Mouse (Mus musculus): ENCODE data around the gene Tmcc2. TPM values are rescaled to one million over a fixed set of nuclear protein-coding genes. Genes with fewer than 3 reads are reported as not detected.

Tmcc2 gene
- polyA plus RNA-seq, 1 experiment, result 11.2 TPM

DNA sequence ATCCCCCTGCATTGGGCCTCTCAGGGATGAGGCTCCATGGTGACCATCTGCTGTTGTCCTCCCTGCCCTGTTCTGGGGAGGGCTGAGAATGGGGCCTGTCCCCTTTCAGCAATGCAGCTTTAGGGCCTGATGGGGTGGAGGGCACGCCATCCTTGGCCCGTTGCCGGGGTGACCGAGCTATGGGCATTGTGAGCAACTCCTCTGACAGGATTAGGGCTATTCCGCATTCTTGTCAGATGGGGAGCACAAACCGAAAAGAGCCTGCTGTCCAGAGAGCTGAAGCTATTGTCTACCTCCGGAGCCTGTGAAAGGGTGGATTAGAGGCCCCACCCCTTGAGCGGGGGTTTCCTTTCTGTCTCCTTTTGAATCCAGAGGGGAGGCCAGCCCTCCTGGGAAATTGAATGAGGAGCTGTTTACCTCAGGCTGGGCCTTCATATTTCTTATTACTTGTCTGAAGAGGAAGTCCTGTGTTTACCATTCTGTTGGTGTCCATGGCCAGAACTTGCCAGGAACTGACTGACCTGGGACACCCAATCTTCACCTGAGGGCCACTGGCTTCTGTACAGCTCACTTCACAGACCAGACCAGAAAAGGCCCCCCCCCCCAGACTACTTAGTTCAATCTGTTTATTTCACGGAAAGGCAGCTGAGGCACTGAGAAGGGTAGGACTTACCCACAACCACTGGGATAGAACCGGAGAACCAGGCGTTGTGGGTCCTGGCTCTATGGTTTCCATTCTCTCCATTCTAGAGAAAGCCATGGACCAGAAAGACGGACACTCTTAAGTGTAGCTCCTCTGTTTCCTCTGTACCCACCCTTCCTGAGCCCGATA is 68.2 kb downstream of the Tmcc2 start:
- TF ChIP-seq CTCF (IDR thresholded peaks at IDR 0.05; ENCODE audit: low read depth, low read length), result no peak
- TF ChIP-seq POLR2A (IDR thresholded peaks at IDR 0.05; ENCODE audit: borderline replicate concordance, low read depth, low read length), result no peak
- no peak overlapping the region for H3K4me3 ChIP-seq (ENCODE audit: insufficient read depth, low read length)
- peaks cover 34% of the 10 kb centered on the region for H3K4me1 ChIP-seq (ENCODE audit: control insufficient read depth, insufficient read depth, low read length)
- no peak overlapping the region for H3K27ac ChIP-seq (ENCODE audit: insufficient read depth, low read depth, low read length)

DNA sequence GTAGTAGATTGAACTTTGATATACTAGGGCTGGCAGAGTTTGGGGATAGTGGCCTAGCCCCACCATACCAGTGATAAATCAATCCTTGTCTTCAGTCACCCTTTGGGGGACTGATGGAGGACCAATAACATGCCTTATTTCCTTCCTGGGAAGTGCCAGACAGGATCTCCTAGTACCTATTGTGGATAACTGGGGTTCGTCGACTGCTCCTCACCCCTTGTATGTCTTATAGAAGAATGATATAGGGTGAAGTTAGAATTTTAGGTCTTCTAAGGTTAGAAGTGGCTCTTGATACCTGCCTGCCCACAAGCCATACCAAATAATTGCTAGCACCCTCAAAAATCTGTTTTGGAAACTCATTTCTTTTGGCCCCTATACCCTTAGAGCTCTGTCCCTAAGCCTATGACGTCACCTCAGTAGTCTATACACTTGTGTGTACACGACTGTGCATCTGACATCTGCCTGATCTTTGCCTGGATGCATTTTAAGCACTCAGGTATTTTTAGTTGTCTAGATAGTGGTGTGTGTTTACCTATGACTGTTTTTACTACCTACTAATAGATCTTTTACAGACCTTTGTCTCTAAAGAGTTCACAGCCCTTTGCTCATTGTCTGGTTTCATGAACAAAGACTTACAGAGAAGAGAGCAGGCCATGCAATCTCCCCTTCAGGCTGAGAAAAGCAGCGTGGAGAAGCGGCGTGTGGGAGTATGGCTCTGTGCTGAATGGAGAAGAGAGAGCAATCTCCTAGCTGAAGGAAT is 69.1 kb downstream of the Tmcc2 start:
- no peak for TF ChIP-seq CTCF (IDR thresholded peaks at IDR 0.05; ENCODE audit: low read depth, low read length)
- no peak for TF ChIP-seq POLR2A (IDR thresholded peaks at IDR 0.05; ENCODE audit: borderline replicate concordance, low read depth, low read length)
- H3K4me1 ChIP-seq (ENCODE audit: control insufficient read depth, insufficient read depth, low read length), result peaks cover 34% of the 10 kb centered on the region
- no peak overlapping the region for H3K4me3 ChIP-seq (ENCODE audit: insufficient read depth, low read length)
- no peak overlapping the region for H3K27ac ChIP-seq (ENCODE audit: insufficient read depth, low read depth, low read length)

DNA sequence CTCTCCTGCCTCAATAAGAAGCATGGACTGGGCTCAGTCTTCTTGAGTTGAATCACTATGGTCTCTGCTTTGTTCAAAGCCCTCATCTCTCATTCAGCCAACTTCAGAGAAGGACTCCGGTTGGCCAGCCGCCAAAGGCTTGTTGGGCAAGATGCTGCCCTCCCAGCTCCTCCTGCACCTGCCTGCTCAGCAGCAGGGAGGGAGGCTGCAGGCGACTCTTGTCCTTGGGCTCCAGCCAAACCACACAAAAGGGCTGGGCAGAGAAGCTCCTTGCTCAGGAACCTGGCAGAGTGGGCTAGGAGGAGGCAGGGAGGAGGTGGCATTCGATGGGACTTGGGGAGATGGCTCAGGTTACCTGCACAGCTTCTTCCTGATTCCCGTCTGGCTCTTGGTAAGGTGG is 71.8 kb downstream of the Tmcc2 start:
- Histone ChIP-seq H3K4me1 (ENCODE audit: control insufficient read depth, insufficient read depth, low read length) (peaks cover 40% of the 10 kb centered on the region), H3K4me3 (ENCODE audit: insufficient read depth, low read length) (peak overlapping the region; percentile 80), H3K27ac (ENCODE audit: insufficient read depth, low read depth, low read length) (peak overlapping the region; percentile 94)
- TF ChIP-seq CTCF (IDR thresholded peaks at IDR 0.05; ENCODE audit: low read depth, low read length), result no peak
- no peak for TF ChIP-seq POLR2A (IDR thresholded peaks at IDR 0.05; ENCODE audit: borderline replicate concordance, low read depth, low read length)

DNA sequence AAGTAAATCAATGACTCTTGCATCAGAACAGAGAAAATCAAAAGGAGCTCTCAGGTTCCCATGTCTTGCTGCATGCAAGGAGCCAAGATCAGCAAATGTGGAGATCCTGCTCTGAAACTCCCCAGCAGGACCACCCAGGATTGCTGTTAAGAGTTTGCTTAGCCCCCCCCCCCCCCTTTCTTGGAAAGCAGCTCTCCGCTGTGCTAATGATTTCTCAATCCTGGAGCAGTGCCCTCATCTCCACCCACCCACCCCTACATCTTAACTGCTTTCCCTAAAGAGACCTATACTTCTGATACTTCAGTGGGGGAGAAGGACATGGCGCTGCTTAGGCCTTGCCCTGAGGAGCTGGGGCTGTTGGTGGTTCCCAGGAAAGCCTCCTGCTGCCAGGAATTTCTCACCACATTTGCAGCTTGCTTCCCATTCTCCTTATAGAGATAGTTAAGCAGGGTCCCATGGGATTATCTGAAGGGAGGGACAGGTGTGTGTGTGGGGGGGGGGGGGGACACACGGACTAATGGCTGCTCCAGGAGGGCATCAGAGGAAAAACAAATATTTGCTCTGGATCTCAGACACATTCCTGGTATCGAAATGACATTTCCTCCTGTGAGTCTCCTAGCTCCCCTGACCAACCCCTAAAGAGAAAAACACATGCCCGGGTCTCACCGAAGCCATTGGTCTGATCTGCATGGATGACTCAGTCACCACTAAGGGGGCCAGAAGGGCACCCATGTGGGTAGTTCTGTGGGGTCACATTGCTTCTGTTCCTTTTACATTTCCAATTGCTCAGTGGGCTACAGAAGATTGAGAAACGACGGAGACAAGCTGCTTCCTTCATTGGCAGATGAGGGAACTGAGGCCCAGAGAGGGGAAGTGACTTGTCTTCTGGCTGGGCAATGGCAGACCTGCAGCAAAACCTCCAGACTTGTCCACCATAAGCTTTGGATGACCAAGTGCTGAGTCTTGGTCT is 72.9 kb downstream of the Tmcc2 start:
- Histone ChIP-seq H3K4me1 (ENCODE audit: control insufficient read depth, insufficient read depth, low read length) (peaks cover 42% of the 10 kb centered on the region), H3K27ac (ENCODE audit: insufficient read depth, low read depth, low read length) (peak overlapping the region; percentile 94), H3K4me3 (ENCODE audit: insufficient read depth, low read length) (peak overlapping the region; percentile 80)
- TF ChIP-seq POLR2A (IDR thresholded peaks at IDR 0.05; ENCODE audit: borderline replicate concordance, low read depth, low read length) (no peak), CTCF (IDR thresholded peaks at IDR 0.05; ENCODE audit: low read depth, low read length) (no peak)

DNA sequence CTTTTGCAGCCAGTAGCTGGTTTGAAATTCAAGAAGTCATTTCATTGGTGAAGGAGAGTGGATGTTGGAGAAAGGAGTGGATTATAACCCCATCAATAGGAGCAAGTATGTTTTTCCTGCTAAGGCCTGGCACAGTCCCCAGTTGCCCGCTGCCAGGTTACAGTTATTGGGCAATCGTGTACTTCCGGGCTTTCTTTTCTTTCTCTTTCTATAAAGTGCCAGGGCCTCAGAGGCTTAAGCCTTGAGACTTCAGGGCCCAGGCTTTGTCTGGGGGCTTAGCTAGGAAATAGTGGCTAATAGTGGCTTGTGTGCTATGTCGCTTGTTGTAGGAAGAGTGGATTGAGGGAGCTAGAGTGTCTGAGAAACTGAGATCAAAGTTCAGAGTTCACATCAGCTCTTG is 73.7 kb downstream of the Tmcc2 start:
- peaks cover 40% of the 10 kb centered on the region for H3K4me1 ChIP-seq (ENCODE audit: control insufficient read depth, insufficient read depth, low read length)
- peak overlapping the region; percentile 80 for H3K4me3 ChIP-seq (ENCODE audit: insufficient read depth, low read length)
- TF ChIP-seq CTCF (IDR thresholded peaks at IDR 0.05; ENCODE audit: low read depth, low read length) (no peak), POLR2A (IDR thresholded peaks at IDR 0.05; ENCODE audit: borderline replicate concordance, low read depth, low read length) (no peak)
- peak overlapping the region; percentile 94 for H3K27ac ChIP-seq (ENCODE audit: insufficient read depth, low read depth, low read length)

DNA sequence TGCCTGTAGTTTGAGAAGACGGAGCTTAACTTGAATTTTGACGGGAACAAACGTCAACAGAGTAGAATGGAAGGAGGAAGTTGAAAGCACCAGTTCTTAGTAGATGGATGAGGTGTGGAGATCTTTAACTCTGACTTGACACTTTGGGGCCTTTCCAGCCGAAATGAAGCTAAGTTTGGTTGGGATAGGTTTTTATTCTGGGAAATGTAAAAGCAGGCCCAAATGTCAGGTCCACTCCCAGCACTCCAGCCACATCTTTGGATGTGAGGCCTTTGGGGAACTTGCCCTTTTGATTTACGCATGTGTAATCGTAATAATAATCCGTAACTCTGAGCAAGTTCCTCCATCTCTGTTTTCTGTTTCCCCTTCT is 74.5 kb downstream of the Tmcc2 start:
- Histone ChIP-seq H3K4me3 (ENCODE audit: insufficient read depth, low read length) (peak overlapping the region; percentile 80), H3K27ac (ENCODE audit: insufficient read depth, low read depth, low read length) (peak overlapping the region; percentile 94), H3K4me1 (ENCODE audit: control insufficient read depth, insufficient read depth, low read length) (peaks cover 46% of the 10 kb centered on the region)
- no peak for TF ChIP-seq POLR2A (IDR thresholded peaks at IDR 0.05; ENCODE audit: borderline replicate concordance, low read depth, low read length)

DNA sequence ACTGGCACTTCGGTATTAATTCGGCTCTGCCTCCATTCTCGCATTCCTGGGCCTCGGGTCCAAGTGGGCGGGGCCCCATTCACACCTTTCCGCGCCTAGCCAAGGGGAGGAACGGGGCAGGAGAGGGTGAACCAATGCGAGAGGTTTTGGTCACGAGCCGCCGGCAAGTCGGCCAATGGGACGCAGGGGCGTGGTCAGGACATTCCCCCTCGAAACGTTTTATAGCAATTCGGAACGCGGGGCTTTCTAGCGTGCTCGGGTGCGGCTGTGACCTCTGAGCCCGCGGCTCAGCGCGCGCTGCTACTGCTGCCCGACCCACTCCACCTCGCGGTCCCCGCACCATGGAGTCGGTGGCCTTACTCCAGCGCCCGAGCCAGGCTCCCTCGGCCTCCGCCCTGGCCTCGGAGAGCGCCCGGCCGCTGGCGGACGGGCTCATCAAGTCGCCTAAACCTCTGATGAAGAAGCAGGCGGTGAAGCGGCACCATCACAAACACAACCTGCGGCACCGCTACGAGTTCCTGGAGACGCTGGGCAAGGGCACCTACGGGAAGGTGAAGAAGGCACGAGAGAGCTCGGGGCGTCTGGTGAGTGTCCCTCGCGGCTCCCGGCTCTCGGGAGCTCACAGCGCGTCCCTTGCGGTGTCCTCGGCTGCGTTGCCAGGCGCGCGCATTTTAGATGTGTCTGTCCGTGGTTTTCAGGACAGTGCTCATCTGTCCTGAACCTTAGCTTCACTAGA is 75.0 kb downstream of the Tmcc2 start, which contains the start of gene Nuak2:
Nuak2 (plus strand) TSS at position 238 of the 736 bp plus-strand sequence.
- TF ChIP-seq POLR2A (IDR thresholded peaks at IDR 0.05; ENCODE audit: borderline replicate concordance, low read depth, low read length) (no peak), CTCF (IDR thresholded peaks at IDR 0.05; ENCODE audit: low read depth, low read length) (no peak)
- Histone ChIP-seq H3K4me1 (ENCODE audit: control insufficient read depth, insufficient read depth, low read length) (peaks cover 48% of the 10 kb centered on the region), H3K27ac (ENCODE audit: insufficient read depth, low read depth, low read length) (peak within 1 kb of the TSS; percentile 94), H3K4me3 (ENCODE audit: insufficient read depth, low read length) (peak within 1 kb of the TSS; percentile 80)

DNA sequence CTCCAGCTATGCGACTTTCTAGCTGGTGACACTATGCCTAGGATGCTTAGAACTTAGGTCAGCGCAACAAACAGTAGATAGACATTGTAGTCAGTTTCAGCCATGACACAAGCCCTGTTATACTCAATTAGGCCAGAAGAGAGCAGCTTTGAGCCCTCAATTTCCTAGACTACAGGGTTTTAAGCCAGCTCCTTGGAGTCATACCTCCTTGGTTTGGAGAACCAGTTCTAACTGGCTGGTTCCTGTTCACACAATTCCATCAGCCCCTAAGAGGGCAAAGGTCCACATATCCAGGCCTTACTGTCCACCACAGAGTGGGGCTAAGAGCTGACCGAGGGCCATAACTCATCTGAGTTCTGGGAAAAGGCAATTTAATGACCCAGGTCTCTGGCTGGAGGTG is 78.4 kb downstream of the Tmcc2 start:
- Histone ChIP-seq H3K27ac (ENCODE audit: insufficient read depth, low read depth, low read length) (no peak overlapping the region), H3K4me3 (ENCODE audit: insufficient read depth, low read length) (no peak overlapping the region), H3K4me1 (ENCODE audit: control insufficient read depth, insufficient read depth, low read length) (peaks cover 32% of the 10 kb centered on the region)
- TF ChIP-seq POLR2A (IDR thresholded peaks at IDR 0.05; ENCODE audit: borderline replicate concordance, low read depth, low read length), result no peak
- TF ChIP-seq CTCF (IDR thresholded peaks at IDR 0.05; ENCODE audit: low read depth, low read length), result no peak

DNA sequence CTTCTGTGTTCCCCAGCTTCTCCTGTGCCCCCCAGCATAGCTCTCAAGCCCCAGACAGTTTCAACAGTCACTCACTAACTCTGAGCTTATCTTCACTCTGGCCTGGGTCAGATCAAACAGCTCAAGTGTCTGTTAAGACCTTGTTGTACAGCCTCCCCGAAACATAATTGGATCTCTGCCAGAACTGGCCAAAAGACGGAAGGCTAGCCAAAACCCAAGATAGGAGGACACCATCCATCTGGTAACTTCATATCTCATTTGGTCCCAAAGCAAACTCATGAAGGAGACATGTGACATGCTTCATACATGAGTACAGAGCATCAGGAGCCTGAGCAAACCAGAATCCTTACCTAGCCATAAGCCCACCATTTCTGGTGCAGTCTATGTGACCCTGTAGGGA is 79.0 kb downstream of the Tmcc2 start:
- TF ChIP-seq POLR2A (IDR thresholded peaks at IDR 0.05; ENCODE audit: borderline replicate concordance, low read depth, low read length) (no peak), CTCF (IDR thresholded peaks at IDR 0.05; ENCODE audit: low read depth, low read length) (no peak)

More for the DNA sequence above, 79.0 kb downstream of the Tmcc2 start:
- Histone ChIP-seq H3K27ac (ENCODE audit: insufficient read depth, low read depth, low read length) (no peak overlapping the region), H3K4me3 (ENCODE audit: insufficient read depth, low read length) (no peak overlapping the region), H3K4me1 (ENCODE audit: control insufficient read depth, insufficient read depth, low read length) (peaks cover 32% of the 10 kb centered on the region)

Data from bone marrow macrophage, adult 2 months (primary cell).